Mouse (Mus musculus) macrophage (primary cell): ENCODE measurements around the gene Ndufv1. TPM values are rescaled to one million over a fixed set of nuclear protein-coding genes. Genes with fewer than 3 reads are reported as not detected.

ENCODE experiments used
- H3K27ac ChIP-seq: fragments of 350-480 bp; formaldehyde crosslinking; 2 replicates; pipeline ENCODE4 v1.9.0; 2021
- H3K36me3 ChIP-seq: fragments of 350-480 bp; formaldehyde crosslinking; 2 replicates; pipeline ENCODE4 v1.9.0; 2021; ENCODE audit errors: inconsistent target
- H3K4me3 ChIP-seq: fragments of 350-480 bp; formaldehyde crosslinking; 2 replicates; pipeline ENCODE4 v1.9.0; 2021; ENCODE audit errors: inconsistent target
- H3K79me2 ChIP-seq: fragments of 350-480 bp; formaldehyde crosslinking; 2 replicates; pipeline ENCODE4 v1.9.0; 2021; ENCODE audit errors: inconsistent target
- WGBS: methylation state at CpG from one replicate; pipeline ENCODE4 v1.1.7; 2026; ENCODE audit warnings: inconsistent platforms; ENCODE audit not compliant: missing documents; 5-methylcytosine and 5-hydroxymethylcytosine counted together
- polyA plus RNA-seq: library from polyadenylated mRNA; stranded (reverse); fragments of 250-400 nt; gene quantifications from 3 replicates; pipeline ENCODE4 v1.2.4, GENCODE M21; 2018; ENCODE audit warnings: inconsistent platforms

The Ndufv1 gene
- polyA plus RNA-seq, 1 experiment from 2014 or later, result 35.8 TPM

DNA sequence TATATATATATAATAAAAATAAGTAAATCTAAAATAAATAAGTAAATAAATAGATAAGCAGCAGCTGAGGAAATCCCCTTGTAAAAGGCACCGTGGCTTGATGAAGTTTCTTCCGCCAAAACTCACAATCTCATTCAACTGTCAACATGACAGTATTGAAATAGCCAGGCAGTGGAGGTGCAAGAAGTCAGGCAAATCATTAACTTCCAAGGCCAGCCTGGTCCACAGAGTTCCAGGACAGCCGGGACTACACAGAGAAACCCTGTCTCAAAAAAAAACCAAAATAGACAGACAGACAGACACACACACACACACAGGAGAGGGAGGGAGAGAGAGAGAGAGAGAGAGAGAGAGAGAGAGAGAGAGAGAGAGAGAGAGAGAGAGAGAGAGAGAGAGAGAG, 20.7 kb upstream of the Ndufv1 start:
- H3K27ac ChIP-seq, result no peak overlapping the region
- 86% methylated on average over 3 of the region's 3 CpGs for WGBS

DNA sequence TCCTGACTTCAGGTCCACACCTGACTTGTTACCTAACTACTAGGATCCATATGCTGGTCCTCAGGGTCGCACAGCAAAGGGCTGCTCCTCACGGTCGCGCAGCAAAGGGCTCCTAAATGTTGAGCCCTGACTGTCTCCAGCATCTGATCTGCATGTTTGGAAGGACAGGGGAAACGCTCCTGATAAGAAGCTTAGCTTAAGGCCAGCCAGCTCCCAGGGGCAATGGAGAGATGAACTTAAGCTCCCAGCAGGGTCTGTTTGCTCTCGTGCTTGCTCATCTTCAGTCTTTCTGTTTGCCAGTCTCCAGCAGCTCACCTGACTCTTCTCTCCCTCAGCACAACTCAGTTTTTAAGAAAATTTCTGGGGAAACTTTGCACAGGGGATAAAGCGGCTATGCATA, 20.1 kb upstream of the Ndufv1 start:
- no peak overlapping the region for H3K27ac ChIP-seq
- no peaks in the 10 kb centered on the region for H3K36me3 ChIP-seq
- no peak overlapping the region for H3K4me3 ChIP-seq
- no peaks in the 10 kb centered on the region for H3K79me2 ChIP-seq
- 87% methylated on average over 7 of the region's 7 CpGs for WGBS

More for the DNA sequence above, 20.7 kb upstream of the Ndufv1 start:
- Histone ChIP-seq H3K79me2 (no peaks in the 10 kb centered on the region), H3K4me3 (no peak overlapping the region), H3K36me3 (no peaks in the 10 kb centered on the region)

DNA sequence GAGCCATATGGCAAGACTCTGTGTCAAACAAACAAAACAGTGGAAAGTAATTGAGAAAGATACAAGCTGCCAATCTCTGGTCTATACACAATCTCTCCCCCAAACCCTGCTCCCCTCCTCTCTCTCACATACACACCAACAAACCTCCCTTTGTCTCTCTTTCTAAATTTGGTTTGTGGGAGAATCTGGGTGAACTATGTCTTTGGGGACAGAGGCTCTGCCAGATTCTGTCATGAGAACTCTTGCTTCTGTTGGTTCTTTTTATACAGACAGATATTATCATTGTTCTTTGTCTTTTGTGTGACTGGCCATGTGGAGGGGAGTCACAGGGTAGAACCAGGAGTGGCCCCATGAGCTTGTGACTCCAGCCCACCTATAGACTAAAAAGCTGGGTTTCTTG, 15.0 kb upstream of the Ndufv1 start:
- no peaks in the 10 kb centered on the region for H3K36me3 ChIP-seq
- H3K79me2 ChIP-seq, result no peaks in the 10 kb centered on the region

DNA sequence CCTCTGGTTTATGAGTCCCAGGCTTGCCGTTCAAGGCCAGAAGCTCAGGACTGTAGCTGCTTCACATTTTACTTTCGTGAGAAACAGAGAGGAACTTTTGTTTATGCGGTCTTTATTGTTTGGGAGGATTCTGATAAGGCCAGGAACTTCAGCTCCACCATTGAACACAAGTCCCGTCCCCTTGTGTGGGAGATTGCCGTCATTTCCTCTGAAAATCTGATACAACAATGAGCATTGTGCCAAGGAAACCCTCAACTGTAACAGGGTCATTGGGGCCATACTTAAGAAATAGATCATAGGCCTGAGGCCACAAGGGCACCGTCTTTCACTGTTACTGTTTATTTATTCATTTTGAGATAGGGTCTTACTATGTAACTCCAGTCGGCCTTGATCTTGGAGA, 10.6 kb upstream of the Ndufv1 start:
- WGBS, result 94% methylated on average over 7 of the region's 7 CpGs
- H3K36me3 ChIP-seq, result no peaks in the 10 kb centered on the region
- no peak overlapping the region for H3K27ac ChIP-seq
- H3K79me2 ChIP-seq, result no peaks in the 10 kb centered on the region
- no peak overlapping the region for H3K4me3 ChIP-seq

More for the DNA sequence above, 15.0 kb upstream of the Ndufv1 start:
- no peak overlapping the region for H3K27ac ChIP-seq
- H3K4me3 ChIP-seq, result no peak overlapping the region

DNA sequence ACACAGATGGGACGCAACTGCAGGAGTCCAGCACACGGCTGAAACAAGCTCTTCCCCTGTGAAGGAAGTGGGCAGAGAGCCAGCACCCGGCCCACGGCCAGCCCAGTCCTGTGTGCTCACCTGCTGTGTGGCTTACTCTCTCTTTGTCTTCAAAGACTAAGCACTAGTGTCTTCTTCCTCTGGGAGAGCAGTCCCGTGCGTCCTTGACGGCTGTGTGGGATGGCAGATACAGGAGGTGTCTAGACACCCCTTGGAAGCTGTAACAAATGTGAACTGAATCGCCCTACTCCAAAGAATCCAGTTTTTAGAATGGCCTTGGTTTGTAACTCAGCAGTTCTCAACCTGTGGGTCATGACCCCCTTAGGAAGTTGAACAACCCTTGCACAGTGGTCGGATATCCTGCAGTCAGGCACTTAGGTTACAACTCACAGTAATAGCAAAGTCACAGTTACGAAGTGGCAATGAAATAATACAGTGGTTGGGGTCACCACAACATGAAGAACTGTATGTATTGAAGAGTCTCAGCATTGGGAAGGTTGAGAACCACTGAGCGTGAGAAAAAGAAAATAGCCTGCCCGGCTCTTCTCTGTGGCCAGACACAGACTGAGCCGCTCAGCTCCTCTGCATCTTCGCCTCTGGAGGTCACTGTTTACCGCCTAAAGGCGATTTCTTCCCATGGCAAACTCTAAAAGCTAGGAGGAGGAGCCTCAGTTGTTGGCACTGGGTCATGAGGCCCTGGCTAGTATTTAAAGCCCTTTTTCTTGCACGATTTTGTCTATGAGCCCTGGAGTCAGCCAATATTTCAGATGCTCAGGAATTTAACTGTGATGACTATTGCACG, 6.4 kb upstream of the Ndufv1 start:
- Histone ChIP-seq H3K79me2 (no peaks in the 10 kb centered on the region), H3K27ac (no peak overlapping the region), H3K36me3 (no peaks in the 10 kb centered on the region), H3K4me3 (no peak overlapping the region)
- 32% methylated on average over 16 of the region's 18 CpGs for WGBS

DNA sequence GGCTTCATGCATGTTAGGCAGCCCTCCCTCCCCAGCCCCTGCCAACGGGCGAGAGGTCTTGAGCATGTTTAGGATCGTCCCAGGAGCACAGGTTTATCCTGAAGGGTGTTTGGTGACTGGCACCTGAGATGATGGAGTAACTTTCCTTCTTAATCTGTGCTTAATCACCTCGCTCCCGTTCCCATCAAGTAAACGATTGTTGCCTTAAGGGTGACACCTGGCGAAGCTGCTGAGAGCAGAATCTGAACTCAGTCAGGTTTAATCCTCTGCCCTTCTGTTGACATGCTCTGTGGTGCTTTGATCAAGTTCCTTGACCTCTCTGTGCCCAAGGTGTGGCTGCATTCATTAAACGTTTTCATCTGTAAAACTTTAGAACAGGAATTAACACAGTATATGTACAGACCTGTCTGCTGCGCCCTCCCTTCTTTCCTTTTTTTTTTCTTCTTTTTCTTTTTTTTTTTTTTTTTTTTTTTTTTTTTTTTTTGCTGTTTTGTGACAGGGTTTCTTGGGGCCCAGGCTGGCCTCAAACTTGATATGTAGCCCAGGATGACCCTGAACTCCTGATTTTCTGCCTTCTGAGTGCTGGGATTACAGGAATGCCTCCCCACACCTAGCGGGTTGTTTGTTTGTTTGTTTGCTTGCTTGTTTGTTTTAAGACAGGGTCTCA, 5.4 kb upstream of the Ndufv1 start:
- no peak overlapping the region for H3K27ac ChIP-seq
- no peak overlapping the region for H3K4me3 ChIP-seq
- H3K79me2 ChIP-seq, result no peaks in the 10 kb centered on the region
- 94% methylated on average over 9 of the region's 10 CpGs for WGBS
- no peaks in the 10 kb centered on the region for H3K36me3 ChIP-seq

DNA sequence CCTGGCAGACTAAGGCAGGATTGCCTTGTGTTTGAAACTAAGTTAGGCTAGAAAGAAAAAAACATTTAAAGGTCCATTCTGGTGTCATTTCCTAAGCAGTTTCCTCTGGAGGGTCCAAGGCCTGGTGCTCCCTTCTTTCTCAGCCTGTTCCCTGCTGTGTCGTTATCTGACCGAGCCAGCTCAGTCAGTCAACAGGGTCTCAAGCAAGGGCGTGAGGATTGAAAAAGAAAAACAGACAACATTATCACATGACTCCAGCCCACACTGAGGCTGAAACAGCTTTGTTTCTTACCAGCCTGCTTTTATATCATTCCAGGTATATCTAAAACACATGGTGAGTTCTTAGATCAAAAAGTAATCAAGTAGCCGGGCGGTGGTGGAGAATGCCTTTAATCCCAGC, 3.0 kb upstream of the Ndufv1 start:
- Histone ChIP-seq H3K27ac (no peak overlapping the region), H3K36me3 (no peaks in the 10 kb centered on the region), H3K79me2 (no peaks in the 10 kb centered on the region; the same call in 1 of the 2 replicates), H3K4me3 (no peak overlapping the region)
- WGBS, result 97% methylated on average over 3 of the region's 5 CpGs

DNA sequence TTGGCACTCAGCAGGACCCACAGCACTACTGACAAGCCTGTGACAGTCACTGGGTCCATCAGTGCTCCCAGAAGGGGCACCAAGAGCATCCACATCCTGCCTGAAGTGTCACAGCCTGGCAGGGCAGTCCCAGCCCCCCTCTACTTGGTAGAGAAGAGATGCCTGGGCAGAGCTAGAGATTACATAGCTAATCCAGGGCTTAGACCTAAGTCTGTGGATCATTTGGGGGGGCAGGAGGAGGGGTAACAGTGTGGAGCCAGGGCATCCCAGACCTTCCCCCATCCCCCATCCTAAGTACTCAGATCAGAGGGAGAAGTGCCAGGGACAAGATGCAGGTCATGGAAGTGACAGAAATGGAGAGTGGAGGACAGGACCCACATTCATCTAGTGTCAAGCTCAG, 2.2 kb upstream of the Ndufv1 start:
- Histone ChIP-seq H3K27ac (no peak overlapping the region), H3K36me3 (peaks cover 3% of the 10 kb centered on the region; the same call in 1 of the 2 replicates), H3K79me2 (no peaks in the 10 kb centered on the region; the same call in 1 of the 2 replicates), H3K4me3 (no peak overlapping the region)

DNA sequence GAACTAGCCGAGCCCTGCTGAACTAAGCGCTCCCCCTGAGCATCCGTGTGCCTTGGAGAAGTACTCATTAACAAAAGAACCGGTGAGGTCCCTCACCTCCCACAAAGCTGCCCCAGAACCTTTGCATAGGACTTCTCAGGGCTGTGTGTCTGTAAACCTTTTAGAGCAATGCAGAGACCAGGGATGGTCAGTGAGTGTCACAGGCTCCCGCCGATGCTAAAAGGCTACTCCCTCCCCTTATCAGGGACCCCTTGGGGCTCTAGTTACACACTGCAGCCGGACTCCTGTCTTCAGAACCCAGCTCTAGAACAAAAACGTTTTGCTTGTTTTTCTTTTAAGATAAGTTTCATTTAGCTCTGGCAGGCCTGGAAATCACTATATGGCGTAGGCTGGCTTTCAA, 460 bp upstream of the Ndufv1 start:
- 33% methylated on average over 9 of the region's 9 CpGs for WGBS
- H3K4me3 ChIP-seq, result peak overlapping the region; percentile 80
- H3K27ac ChIP-seq, result no peak overlapping the region; the same call in 1 of the 2 replicates
- H3K36me3 ChIP-seq, result peaks cover 21% of the 10 kb centered on the region
- H3K79me2 ChIP-seq, result no peaks in the 10 kb centered on the region; the same call in 1 of the 2 replicates

DNA sequence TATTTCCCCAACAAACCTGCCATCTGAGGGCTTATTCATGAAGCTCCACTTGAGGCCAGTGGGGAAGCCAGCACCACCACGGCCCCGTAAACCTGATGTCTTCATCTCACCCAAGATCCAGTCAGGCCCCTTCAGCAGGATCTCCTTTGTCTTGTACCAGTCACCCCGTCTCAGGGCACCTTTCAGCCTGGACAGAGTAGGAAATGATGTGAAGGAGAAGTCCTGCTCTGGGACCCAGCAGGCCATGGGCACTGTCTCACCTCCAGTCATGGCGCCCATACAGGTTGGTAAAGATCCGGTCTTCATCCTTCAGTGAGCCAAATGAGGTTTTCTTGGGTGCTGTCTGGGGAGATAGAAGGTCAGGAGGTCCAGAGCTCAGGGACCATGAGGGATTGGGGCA, 1.5 kb downstream of the Ndufv1 start:
- no peak overlapping the region for H3K27ac ChIP-seq
- 91% methylated on average over 5 of the region's 5 CpGs for WGBS
- no peaks in the 10 kb centered on the region; the same call in 1 of the 2 replicates for H3K79me2 ChIP-seq
- H3K36me3 ChIP-seq, result peaks cover 41% of the 10 kb centered on the region
- H3K4me3 ChIP-seq, result no peak overlapping the region

DNA sequence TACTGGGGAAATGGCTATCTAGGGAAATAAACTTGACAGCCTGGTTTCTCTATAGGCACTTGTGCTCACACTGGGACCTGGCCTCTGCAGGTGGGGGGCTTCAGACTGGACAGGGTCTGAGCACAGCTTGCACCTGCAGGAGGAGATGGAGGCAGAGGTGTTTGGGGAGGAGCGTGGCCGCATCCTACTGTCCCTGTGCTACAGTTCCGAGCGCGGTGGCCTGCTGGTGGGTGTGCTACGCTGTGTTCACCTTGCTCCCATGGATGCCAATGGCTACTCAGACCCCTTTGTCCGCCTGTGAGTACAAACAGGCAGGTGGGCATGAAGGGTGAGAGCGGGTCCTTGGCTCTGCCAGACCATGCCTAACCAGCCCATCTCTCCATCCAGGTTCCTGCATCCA, 6.6 kb downstream of the Ndufv1 start:
- Histone ChIP-seq H3K79me2 (no peaks in the 10 kb centered on the region), H3K27ac (no peak overlapping the region), H3K36me3 (peaks cover 44% of the 10 kb centered on the region), H3K4me3 (no peak overlapping the region)
- 91% methylated on average over 8 of the region's 8 CpGs for WGBS

DNA sequence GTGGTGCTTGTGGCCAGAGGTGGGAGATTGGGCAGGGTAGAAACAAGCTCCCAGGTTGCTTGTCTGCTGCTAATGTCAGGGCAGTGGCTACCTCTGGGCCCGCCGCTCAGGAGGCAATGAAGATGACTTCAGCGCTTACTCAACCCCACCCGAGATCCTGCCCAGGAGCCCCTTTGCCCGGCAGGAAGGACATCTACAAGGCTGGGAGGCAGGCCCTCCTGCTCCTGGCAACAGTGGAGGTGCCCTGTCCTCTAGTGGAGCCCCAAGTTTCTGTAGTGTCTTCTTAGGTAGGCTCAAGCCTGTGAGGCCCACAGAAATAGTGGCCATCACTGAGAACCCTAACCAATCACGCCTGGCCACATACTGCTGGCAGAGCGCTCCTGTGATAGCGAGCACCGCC, 7.5 kb downstream of the Ndufv1 start:
- H3K36me3 ChIP-seq, result peaks cover 43% of the 10 kb centered on the region
- no peaks in the 10 kb centered on the region for H3K79me2 ChIP-seq
- H3K27ac ChIP-seq, result no peak overlapping the region
- no peak overlapping the region for H3K4me3 ChIP-seq
- WGBS, result 94% methylated on average over 9 of the region's 9 CpGs

DNA sequence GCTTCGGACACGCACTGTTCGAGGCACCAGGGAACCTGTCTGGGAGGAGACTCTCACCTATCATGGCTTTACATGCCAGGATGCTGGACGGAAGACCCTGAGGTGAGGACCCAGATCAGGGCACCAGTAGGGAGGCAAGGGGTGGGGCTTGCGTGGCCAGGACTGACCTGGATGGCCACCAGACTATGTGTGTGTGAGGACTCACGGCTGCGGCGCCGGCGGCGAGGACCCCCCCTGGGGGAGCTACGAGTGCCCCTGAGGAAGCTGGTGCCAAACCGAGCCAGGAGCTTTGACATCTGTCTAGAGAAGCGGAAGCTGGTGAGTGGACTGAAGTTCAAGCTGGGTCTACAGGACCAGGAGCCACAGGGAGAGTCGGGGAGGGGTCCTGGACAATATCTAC, 8.3 kb downstream of the Ndufv1 start:
- peaks cover 35% of the 10 kb centered on the region for H3K36me3 ChIP-seq
- 92% methylated on average over 8 of the region's 15 CpGs for WGBS
- no peaks in the 10 kb centered on the region for H3K79me2 ChIP-seq

DNA sequence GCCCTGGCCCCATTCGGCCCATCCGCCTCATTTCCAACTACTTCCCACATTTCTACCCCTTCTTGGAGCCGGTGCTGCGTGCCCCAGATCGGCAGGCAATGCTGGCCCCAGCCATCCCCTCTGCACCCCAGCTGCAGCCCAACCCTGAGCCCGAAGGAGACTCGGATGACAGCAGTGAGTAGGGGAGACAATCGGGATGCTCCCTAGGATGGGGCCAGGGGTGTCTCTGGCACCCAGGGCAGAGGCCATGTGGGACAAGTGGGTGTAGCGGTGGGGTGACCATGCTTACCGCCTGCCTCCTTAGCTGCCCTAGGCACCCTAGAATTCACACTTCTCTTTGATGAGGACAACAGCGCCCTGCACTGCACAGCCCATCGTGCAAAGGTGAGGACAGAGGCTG, 9.0 kb downstream of the Ndufv1 start:
- Histone ChIP-seq H3K79me2 (no peaks in the 10 kb centered on the region), H3K4me3 (no peak overlapping the region), H3K27ac (no peak overlapping the region), H3K36me3 (peaks cover 28% of the 10 kb centered on the region)
- 87% methylated on average over 12 of the region's 12 CpGs for WGBS

More for the DNA sequence above, 8.3 kb downstream of the Ndufv1 start:
- Histone ChIP-seq H3K27ac (no peak overlapping the region), H3K4me3 (no peak overlapping the region)

DNA sequence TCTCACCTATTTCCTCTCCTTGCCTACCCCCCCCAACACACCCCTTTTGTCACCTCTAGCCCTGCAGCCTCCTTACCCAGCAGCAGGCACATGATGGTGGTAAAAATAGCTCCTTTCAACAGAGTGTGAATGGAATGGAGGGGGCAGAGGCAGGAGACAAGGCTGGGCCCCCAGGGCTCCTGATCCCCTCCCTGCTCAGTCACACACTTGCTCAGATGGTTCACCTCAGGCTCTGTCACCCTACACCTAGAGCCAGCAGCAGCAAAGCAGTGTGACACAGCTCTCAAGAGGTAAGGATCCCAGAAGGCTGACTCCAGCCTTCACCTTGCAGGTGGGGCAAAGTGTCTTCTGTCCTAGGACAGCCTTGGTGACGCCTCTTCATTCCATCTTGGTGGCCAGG, 9.5 kb downstream of the Ndufv1 start, which contains the start of gene Doc2g:
Gene Doc2g, plus strand, starts transcription at position 202 of the 400 bp plus-strand sequence.
- WGBS, result 100% methylated on average over 1 of the region's 1 CpGs
- H3K27ac ChIP-seq, result no peak within 1 kb of the TSS
- H3K36me3 ChIP-seq, result peaks cover 23% of the 10 kb centered on the region
- H3K79me2 ChIP-seq, result no peaks in the 10 kb centered on the region
- H3K4me3 ChIP-seq, result no peak within 1 kb of the TSS
